Mouse (Mus musculus) ES-E14 (cell line): ENCODE results near the gene Il2ra. TPM values are rescaled to one million over a fixed set of nuclear protein-coding genes. Genes with fewer than 3 reads are reported as not detected.
A peak's percentile ranks its signal among the peaks of the same experiment; 100 is the strongest.

Experiments used
- DNase-seq: peaks from one replicate; pipeline ENCODE4 v3.0.0-alpha.2; 2013; ENCODE audit warnings: low read depth, low spot score
- H3K27ac ChIP-seq: 2 replicates; pipeline ENCODE4 v1.5.1; 2012; ENCODE audit warnings: low read depth, mild to moderate bottlenecking, low read length, moderate library complexity, mixed read lengths; ENCODE audit not compliant: poor library complexity, insufficient read depth, severe bottlenecking
- H3K36me3 ChIP-seq: 2 replicates; pipeline ENCODE4 v1.6.1; 2012; ENCODE audit warnings: mild to moderate bottlenecking, low read length, moderate library complexity, mixed read lengths; ENCODE audit not compliant: control insufficient read depth, poor library complexity, insufficient read depth, severe bottlenecking
- H3K4me1 ChIP-seq, 2 experiments: fragments of 150-350 bp in 1 of 2; sonication (generic) in 1 of 2; 2 replicates each; pipeline ENCODE4 v1.6.1; 2012; ENCODE audit warnings: low read length in 2 of 2, mild to moderate bottlenecking in 1 of 2, mixed read lengths in 1 of 2; ENCODE audit not compliant: control insufficient read depth in 2 of 2, insufficient read depth in 2 of 2, poor library complexity in 1 of 2
- H3K4me3 ChIP-seq, 2 experiments: fragments of 150-350 bp in 1 of 2; sonication (generic) in 1 of 2; 2 replicates each; pipeline ENCODE4 v1.5.1; 2012; ENCODE audit warnings: low read length in 2 of 2, low read depth in 1 of 2, mild to moderate bottlenecking in 1 of 2, mixed read lengths in 1 of 2; ENCODE audit not compliant: insufficient read depth in 1 of 2, poor library complexity in 1 of 2, severe bottlenecking in 1 of 2
- H3K9ac ChIP-seq: 2 replicates; pipeline ENCODE4 v1.6.1; 2012; ENCODE audit warnings: low read depth, mild to moderate bottlenecking, low read length, mixed read lengths; ENCODE audit not compliant: poor library complexity, insufficient read depth, severe bottlenecking
- H3K9me3 ChIP-seq: fragments of 150-350 bp; sonication (generic); 2 replicates; pipeline ENCODE4 v1.6.1; 2012; ENCODE audit warnings: low read depth, mild to moderate bottlenecking, low read length; ENCODE audit not compliant: control insufficient read depth, insufficient read depth
- CHD2 ChIP-seq: IDR thresholded peaks from 2 replicates; pipeline ENCODE4 v1.6.1; 2014; ENCODE audit warnings: mild to moderate bottlenecking, low read depth, low read length, inconsistent platforms
- HCFC1 ChIP-seq: IDR thresholded peaks from 2 replicates; pipeline ENCODE4 v1.6.1; 2012; ENCODE audit warnings: low read length, inconsistent platforms, borderline replicate concordance; ENCODE audit not compliant: insufficient read depth
- MAFK ChIP-seq: IDR thresholded peaks from 2 replicates; pipeline ENCODE4 v1.6.1; 2014; ENCODE audit warnings: mild to moderate bottlenecking, low read depth, low read length, inconsistent platforms; ENCODE audit not compliant: insufficient read depth
- ZC3H11A ChIP-seq: IDR thresholded peaks from 2 replicates; pipeline ENCODE4 v1.6.1; 2012; ENCODE audit warnings: low read depth, mild to moderate bottlenecking, inconsistent platforms, low read length, borderline replicate concordance
- ZNF384 ChIP-seq: IDR thresholded peaks from 2 replicates; pipeline ENCODE4 v1.6.1; 2012; ENCODE audit warnings: low read depth, low read length, inconsistent platforms
- in situ Hi-C, 2 experiments: fragments of 600-800 bp; cut with MboI; formaldehyde crosslinking; loops; one replicate each; pipeline ENCODE4 v1.15.1; 2025; ENCODE audit warnings: low sequenced_read_pairs in 2 of 2, inconsistent platforms in 1 of 2; ENCODE audit not compliant: unreplicated experiment in 2 of 2
- total RNA-seq: library from RNA; depleted of rRNA; stranded (reverse); fragments of 300-350 nt; gene quantifications from 2 replicates; pipeline ENCODE4 v1.2.3, GENCODE M21; 2012

Il2ra gene
- total RNA-seq, 1 experiment = not detected

GRCm38 (mm10) chr2:11662143-11662906 lies 19.7 kb downstream of the Il2ra start:
- DNase-seq = no peak
- Histone ChIP-seq H3K4me1 (no peaks in the 10 kb centered on the region), H3K4me3 (no peak overlapping the region), H3K27ac (no peak overlapping the region), H3K9ac (no peak overlapping the region), H3K36me3 (no peaks in the 10 kb centered on the region), H3K9me3 (no peaks in the 10 kb centered on the region)
- in situ Hi-C loops = no loop called here
- TF ChIP-seq ZNF384 = no peak
- no peak for TF ChIP-seq ZC3H11A
- no peak for TF ChIP-seq HCFC1
- TF ChIP-seq CHD2 = no peak
- TF ChIP-seq MAFK = no peak

- in situ Hi-C loops = no loop called here
- no peaks in the 10 kb centered on the region for H3K36me3 ChIP-seq
- no peaks in the 10 kb centered on the region for H3K9me3 ChIP-seq
- no peak for DNase-seq
- H3K4me3 ChIP-seq = no peak overlapping the region
- no peaks in the 10 kb centered on the region for H3K4me1 ChIP-seq
- no peak for TF ChIP-seq MAFK
- no peak for TF ChIP-seq ZNF384
- no peak for TF ChIP-seq ZC3H11A
- H3K27ac ChIP-seq = no peak overlapping the region
- H3K9ac ChIP-seq = no peak overlapping the region
Measured at GRCm38 (mm10) chr2:11662907-11663230, 20.3 kb downstream of the Il2ra start.

DNA sequence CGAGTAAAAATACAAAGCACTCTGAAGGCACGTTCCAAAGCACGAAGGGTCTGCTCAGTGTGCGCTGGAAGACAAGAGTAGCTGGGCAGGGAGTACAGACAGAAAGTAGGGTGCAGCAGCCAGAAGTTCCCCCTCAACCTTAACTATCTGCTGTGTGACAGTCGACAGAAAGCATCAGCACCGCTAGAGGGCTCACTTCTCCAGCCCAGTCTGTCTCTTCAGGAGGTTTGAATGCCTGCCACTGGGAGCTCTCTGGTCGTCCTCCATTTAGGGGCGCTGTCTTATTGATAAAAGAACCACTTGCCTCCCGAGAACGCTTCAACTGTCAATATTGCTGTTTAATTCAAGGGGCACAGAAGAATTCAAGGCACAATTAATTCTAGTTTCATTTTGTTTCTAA lies 21.4 kb downstream of the Il2ra start:
- Histone ChIP-seq H3K27ac (no peak overlapping the region), H3K4me3 (peak overlapping the region in 1 of 2 experiments; percentile 36; a peak in 2 of 4 replicates), H3K4me1 (no peaks in the 10 kb centered on the region), H3K9me3 (no peaks in the 10 kb centered on the region), H3K36me3 (no peaks in the 10 kb centered on the region), H3K9ac (no peak overlapping the region)
- peak; percentile 74 for DNase-seq
- in situ Hi-C loops = no loop called here
- TF ChIP-seq CHD2 (no peak), MAFK (no peak), ZNF384 (no peak), HCFC1 (0 out of 2 replicates have a peak, but pooled peaks have one; percentile 16), ZC3H11A (no peak; the same call in 1 of the 2 replicates)

DNA sequence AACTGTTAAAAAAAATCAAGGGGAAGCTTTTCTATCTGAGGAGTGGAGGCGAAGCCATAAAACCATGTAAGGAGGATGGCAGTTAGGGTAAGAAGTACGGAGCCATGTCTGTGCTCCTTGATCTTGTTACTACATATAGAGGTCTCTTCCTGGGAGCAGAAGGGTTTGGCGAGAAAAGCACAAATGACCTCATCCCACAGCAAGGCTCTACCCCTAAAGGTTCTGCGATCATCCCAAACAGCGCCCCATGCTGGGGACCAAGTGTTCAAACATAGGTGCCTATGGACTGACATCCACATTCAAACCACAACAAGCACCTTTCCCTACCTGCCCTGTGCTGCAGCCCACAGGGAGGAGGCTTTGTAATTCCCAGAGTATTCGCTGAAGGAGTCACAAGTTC lies 21.8 kb downstream of the Il2ra start:
- TF ChIP-seq MAFK = no peak
- TF ChIP-seq ZNF384 = no peak
- TF ChIP-seq HCFC1 = no peak
- no peak for TF ChIP-seq ZC3H11A
- no peak for TF ChIP-seq CHD2
- in situ Hi-C loops = no loop called here
- H3K9ac ChIP-seq = no peak overlapping the region
- peak overlapping the region in 1 of 2 experiments; percentile 36; a peak in 2 of 4 replicates for H3K4me3 ChIP-seq
- H3K27ac ChIP-seq = no peak overlapping the region
- H3K36me3 ChIP-seq = no peaks in the 10 kb centered on the region
- H3K4me1 ChIP-seq = no peaks in the 10 kb centered on the region
- no peaks in the 10 kb centered on the region for H3K9me3 ChIP-seq
- DNase-seq = no peak

GRCm38 (mm10) chr2:11664806-11665205 lies 22.2 kb downstream of the Il2ra start:
- H3K9ac ChIP-seq = no peak overlapping the region
- H3K27ac ChIP-seq = no peak overlapping the region
- H3K4me1 ChIP-seq = no peaks in the 10 kb centered on the region
- H3K9me3 ChIP-seq = no peaks in the 10 kb centered on the region
- no peaks in the 10 kb centered on the region for H3K36me3 ChIP-seq
- no peak for DNase-seq
- TF ChIP-seq ZNF384 = no peak
- no peak for TF ChIP-seq CHD2
- TF ChIP-seq ZC3H11A = no peak
- no peak for TF ChIP-seq HCFC1
- TF ChIP-seq MAFK = no peak
- in situ Hi-C loops = no loop called here
- no peak overlapping the region for H3K4me3 ChIP-seq
